Mouse (Mus musculus): ENCODE data around the gene Chst11.

DNA sequence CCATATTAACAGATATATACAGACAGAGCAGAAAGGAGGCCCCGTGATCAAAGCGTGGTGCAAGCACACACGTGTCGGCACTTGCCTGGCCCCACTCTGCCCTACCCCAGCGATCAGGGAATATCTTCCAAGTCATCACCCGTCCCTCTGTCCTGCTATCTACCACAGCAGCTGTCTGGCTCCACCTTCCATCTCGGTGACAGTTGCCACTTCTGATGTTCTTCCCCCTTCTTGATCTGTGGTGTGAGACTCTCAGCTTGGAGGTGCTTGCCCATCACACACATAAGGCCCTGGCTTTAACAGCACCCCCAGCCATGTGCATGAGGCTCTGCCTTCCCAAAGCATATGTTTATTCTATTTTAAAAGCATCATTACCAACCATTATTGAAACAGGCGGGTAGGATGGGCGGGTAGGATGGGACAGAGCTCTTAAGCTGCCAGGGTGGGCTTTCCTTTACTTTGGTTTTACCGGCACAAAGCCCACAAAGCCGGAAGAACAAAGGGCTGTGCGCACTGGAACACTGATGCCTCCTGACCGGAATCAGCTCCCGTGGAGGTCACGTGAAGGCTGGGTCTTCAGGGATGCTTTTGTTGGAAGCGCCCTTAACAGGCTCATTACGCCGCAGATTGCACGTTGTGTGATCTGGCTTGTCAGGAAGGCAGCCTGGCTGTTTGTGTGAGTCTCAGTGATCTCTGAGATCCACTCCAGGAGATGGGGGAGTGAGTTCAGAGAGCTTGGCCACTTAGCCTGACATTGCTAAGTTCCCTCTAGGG is 34.4 kb downstream of the Chst11 start:
- TF ChIP-seq CTCF (IDR thresholded peaks at IDR 0.05; ENCODE audit: insufficient read depth, low read length) = no peak
- no peak for TF ChIP-seq POLR2A (IDR thresholded peaks at IDR 0.05; ENCODE audit: borderline replicate concordance, extremely low read depth, low read depth, low read length)
